Mouse (Mus musculus): ENCODE results near the gene Slit3.

The Slit3 gene

DNA sequence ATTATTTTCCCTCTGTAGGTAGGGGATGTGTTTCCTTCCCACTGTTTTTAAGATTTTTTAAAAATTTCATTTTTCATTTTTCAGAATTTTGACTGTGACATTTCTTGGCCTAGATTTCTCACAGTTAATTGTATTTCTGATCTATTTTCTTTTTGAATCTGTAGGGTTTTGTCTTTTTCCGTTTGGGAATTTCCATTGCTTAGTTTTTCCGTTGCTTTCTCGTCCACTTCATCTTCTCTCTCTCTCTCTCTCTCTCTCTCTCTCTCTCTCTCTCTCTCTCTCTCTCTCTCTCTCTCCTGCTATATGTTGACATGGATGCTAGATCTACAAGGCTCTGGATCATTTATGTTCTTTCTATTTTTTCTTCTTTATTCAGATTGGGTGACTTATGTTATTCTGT lies 143.7 kb downstream of the Slit3 start:
- DNase-seq (ENCODE audit: low read depth in 1 of 2, low spot score in 2 of 2), result no peak

DNA sequence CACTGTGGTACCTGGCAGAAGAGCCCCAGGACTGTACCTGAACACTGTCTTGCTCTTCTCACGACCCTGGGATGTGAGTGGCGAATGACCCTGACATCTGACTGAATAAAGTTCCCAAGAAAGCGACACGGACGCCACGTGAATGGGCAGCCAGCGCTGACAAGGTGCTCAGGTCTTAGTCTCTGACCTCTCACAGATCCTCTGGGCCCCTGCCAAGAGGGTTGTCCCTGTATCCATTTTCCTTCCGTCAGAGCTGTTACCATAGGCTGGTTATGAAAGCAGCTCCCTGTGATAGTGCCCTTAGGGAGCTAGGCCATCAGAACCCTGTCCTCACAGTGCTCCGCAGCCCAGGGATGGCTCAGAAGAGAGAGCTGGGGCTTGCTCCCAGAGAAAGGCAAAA lies 149.4 kb downstream of the Slit3 start:
- no peak for DNase-seq (ENCODE audit: low read depth in 1 of 2, low spot score in 2 of 2)

DNA sequence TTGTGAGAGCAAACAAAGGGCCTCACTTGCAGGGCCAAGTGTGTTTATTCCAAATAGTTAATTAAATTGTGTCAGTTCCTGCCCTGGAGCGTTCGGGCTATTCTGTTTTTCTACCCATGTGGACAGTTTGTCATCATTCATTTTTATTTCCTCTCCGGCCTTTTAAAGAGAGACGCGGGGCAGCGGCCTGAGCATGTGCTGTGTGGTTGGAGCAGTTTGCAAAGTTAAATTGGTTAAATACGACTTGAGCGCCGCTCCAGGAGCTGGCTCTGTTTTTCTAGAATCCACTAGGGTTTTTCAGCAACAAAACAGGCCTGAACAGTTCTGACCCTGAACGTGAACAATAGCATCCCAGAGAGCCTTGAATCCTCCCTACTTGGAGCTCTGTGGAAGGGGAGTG lies 152.4 kb downstream of the Slit3 start:
- DNase-seq (ENCODE audit: low read depth in 1 of 2, low spot score in 2 of 2), result no peak

DNA sequence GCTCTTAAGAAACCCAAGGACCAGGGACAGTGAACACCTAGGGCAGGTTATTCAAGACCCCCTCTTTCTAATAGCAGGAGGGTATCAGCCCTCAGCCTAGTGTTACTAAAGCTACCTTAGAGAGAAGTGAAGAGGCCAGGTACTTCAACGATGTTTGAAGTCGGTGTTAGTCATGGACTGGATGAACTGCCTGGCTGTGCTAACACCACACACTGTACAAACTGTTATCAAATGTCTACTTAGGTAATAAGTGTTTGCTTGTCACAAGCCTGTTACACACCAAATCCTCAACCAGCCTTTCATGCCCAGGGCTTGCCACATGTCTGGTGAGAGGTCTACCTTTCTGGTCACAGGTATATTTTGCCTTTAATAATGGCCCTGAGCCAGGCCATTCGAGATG lies 153.0 kb downstream of the Slit3 start:
- DNase-seq (ENCODE audit: low read depth in 1 of 2, low spot score in 2 of 2), result no peak

DNA sequence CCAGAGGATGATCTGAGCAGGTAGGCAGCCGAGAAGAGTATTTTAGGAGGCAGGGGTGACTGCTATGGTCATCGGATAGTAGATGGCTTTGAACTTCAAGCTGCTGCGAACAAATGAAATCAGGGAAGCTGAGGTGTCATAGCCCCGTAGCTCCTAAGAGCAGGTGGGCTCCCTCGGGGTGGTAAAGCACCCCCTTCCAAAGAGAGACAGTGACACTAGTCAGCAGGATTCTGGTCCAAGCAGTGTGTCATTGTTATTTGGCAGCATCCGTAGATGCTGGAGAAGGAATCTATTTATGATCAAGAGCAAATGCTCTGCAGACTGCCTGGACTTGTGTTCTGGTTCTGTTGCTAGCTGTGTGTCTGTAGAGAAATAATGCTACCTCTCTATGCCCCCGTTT lies 154.3 kb downstream of the Slit3 start:
- DNase-seq (ENCODE audit: low read depth in 1 of 2, low spot score in 2 of 2), result no peak

DNA sequence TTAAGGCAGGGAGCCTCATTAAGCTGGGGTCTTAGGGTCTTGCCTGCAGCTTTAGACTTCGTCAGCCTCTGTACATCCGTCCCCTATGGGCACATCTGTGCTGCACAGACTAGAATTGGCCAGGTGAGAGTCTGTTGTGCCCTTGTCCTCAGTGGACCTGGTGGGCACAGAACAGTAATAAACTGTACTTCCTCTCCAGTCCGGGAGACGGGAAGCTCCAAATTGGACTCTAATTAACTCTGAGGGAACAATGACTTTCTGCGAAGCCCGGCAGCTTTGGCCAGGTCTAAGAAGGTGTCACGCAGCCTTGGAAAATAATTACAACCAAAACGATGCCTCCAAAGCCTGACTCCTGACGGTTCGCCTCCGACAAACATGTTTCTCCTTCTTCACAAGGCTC lies 155.0 kb downstream of the Slit3 start:
- DNase-seq (ENCODE audit: low read depth in 1 of 2, low spot score in 2 of 2), result no peak

DNA sequence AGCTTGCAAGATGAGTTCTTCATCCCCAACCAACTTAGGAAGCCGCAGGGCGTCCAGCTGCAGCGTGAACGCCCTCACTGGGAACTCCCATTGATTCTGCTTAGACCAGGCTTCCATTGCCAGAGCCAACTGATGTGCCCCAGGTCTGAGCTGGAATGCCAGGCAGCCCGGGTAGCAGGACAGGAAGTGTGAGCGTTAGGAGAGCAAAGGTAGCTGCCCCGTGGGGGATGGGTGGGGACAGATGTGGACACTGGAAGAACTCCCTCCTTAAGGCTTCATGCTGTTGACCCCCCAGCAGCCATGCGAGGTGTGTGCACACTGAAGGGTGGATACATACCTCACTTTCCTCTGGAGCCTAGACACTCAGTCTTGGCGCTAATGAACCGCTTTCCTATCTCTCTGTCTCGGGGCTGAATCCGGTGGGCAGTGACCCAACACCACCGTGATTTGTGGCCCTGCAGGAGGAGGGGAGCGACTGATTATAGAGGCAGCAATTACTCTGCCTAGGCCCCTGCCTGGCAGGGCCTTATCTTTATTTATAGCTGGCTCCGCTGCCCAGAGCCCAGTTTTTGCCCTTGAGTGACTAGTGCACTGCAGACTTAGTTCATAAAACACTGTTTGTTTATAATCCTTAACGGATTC lies 157.2 kb downstream of the Slit3 start:
- DNase-seq (ENCODE audit: low read depth in 1 of 2, low spot score in 2 of 2), result no peak

DNA sequence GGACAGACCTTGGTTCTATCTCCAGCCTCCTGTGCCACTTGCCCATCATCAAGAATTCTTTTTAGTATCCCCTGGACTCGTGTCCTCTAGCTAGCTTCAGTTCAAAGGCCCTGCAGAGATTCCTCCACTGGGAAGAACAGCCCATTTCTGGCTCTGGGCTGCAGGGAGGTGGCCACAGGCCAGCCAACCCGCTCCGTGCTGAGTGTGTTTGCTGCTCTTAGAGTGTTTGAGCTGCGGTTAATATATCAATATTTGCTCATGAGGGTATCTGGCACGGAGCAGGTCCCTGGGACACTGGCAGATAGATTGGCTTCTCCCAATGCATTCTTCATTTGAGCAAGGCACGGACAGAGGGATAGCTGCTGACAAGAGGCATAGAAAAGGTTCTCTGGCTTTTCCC lies 159.8 kb downstream of the Slit3 start:
- DNase-seq (ENCODE audit: low read depth in 1 of 2, low spot score in 2 of 2), result no peak

DNA sequence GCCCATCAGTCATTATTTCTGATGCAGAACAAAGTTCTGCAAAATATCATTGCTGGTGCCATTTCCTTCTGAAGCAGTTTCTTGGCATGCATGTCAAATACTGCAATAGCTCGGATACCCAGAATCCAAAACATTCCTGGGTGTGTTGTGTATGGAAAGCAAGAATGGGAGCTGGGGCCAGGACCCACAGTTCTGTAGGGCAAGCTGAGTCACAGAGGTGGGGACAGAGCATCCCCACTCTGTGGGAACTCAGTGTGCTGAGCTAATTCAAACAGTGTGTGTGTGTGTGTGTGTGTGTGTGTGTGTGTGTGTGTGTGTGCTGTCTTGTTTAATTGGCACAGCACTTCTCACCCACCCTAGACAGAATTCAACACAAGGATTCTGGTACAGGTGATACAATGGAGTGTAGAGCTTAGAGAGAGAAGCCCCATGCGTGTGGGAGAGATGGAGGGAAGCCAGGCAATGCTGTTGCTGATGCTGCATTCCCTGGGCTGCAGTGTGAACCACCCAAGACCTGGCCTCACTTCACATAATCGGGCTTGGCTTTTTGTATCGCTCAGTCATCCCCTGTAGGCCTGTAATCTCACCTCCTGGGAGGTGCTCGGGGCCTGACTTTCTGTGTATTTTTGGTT lies 161.1 kb downstream of the Slit3 start:
- no peak for DNase-seq (ENCODE audit: low read depth in 1 of 2, low spot score in 2 of 2)

DNA sequence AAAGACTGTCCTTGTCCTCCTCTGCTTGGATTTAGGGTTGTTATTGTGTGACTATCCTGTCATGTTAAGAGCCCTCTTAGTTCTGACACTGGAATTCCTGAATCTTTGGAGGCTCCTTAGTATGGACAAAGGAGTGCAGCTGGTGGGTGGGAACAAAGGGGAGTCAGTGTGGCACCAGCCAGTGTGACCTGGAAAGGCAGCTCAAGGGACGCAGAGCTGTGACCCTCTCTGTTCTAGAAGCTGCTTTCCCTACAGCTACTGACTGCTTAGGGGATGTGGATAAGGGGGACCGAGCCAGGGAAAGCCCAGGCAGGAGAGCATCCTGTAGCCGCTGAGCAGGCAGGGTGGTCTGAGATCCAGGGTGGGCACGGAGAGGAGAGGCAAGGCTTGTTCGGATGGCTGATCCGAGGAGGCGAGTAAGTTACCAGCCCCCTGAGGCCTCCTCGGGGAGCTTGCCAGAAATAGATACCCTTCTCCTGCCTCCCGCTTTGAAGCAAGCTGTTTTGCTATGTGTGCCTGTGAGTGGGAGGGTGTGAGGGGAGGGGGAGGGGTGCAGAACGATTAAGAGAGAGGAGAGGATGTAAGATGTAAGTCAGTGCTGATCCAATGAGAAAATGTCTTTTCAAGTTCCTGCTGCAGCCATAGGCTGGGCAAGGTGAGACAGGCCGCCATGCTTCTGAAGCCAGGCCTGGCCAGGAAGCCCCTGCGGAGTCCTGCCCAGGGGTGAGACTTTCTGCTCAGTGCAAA lies 162.0 kb downstream of the Slit3 start:
- DNase-seq (ENCODE audit: low read depth in 1 of 2, low spot score in 2 of 2), result no peak

DNA sequence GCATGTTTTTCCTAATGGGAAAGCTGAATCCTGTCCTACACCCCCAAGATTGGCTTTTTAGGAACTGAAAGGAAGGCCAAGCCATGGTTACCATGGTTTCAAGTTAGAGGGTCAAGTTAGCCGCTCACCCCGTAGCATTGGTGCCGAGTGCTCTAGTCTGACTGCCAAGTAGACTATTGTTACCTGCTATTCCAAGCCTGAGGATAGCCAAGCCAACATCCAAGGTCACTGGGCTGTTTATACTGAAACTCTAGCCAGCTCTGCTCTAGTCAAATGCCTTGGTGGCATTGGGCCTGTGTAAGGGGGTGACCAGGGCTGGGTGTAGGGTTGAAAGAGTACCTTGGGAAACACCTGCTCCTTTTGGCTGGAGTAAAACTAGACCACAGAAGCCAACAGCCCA lies 162.7 kb downstream of the Slit3 start:
- DNase-seq (ENCODE audit: low read depth in 1 of 2, low spot score in 2 of 2), result no peak

DNA sequence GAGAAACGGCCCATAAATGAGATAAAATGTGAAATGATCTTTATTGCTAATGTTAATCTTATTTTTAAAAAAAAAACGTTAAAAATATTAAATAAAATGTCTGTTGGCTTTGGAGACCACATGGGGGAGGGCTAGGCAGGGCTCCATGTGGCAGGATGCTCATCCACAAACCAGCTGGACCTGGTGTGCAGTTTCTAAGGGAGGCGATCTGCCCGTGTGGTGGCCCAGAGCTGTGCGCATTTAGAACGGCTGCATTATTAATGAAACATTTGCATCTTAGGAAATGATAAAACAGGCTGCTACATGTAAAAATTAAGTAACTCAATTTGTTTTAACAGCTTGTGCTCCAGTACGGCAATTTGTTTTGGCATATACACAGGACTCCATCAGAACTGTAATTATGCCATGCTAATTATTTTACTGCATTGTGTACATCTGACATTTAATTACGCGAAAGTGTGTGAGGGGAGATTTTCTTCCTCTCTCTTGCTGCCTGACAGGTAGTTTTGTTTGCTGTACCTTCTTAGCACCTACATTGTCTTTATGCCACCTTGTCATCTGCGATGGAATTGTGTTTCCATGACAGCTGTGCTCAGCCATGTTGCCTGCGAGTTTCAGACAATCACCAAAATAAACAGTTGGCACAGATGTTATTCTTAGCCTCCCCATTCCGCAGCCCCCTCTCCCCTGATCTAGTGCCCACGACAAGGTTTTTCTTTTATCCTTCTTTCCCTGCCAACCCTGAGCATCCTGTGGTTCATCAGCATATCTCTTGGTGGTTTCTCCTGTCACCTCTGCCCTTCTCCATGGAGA lies 165.8 kb downstream of the Slit3 start:
- DNase-seq (ENCODE audit: low read depth in 1 of 2, low spot score in 2 of 2), result no peak

DNA sequence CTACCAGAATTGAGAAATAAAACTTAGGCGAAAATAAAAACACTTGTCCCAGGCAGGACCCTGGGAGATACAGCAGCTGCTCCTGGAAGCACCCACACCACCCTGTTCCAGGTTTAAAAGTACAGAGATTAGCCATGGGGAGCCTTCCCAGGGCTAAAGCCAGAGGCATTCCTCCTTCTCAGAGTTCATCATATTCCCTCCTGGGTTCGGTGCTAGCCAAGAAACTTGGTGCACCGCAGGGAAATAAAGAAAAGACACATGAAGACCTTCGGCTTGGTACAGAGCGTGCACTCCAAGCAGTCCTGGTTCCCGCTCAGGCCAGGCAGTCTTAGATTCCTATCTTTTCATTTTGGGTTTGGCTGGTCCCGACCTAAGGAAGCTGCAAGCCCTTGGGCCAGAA lies 167.0 kb downstream of the Slit3 start:
- DNase-seq (ENCODE audit: low read depth in 1 of 2, low spot score in 2 of 2), result no peak

DNA sequence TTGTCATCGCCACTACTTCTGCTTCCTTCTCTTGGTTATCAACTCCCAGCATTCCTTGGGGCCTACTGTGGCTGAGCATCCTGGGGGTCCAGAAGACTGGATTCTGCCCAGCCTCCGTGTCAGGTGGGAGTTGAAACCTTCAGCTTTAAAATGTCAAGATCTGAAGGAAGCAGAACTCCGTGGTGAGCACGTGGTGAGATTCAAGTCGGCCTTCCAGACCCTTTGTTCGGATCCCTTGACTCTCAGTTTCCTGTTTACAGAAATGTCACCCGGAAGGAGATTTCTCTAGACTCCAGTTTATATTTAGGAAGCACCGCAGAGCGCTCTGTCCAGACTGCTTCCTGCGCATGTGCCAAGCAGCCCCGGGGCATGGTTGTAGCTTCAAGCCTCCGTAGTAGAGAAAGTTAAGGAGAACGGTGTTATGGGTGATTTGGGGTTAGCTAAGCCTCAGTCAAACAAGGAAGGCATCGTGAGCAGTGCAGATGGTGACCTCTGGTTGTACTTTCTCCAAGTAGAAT lies 167.8 kb downstream of the Slit3 start:
- no peak for DNase-seq (ENCODE audit: low read depth in 1 of 2, low spot score in 2 of 2)

DNA sequence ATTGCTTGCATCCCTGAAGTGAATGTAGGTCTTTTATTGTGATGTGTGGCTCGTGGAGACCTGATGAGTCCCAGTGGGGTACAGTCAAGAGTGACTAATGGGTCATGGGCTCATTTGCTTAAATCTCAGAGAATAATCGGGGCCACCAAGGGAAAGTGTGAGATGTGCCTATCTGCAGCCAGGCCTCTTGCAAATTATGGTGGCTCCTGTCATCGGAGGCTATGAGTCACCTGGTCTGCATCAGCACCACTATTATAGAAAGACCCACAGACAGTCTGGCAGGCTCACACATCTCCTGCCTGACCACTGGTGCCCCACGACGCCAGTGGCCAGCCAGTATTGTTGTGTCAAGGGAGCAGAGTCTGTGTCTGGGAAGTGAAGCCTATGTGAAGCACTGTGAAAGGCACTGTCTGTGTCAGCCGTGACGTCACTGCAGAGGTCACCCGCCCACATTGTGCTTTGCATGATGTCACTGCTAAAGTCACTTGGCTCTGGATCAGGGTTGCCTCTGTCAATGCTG lies 171.3 kb downstream of the Slit3 start:
- DNase-seq (ENCODE audit: low read depth in 1 of 2, low spot score in 2 of 2), result no peak

DNA sequence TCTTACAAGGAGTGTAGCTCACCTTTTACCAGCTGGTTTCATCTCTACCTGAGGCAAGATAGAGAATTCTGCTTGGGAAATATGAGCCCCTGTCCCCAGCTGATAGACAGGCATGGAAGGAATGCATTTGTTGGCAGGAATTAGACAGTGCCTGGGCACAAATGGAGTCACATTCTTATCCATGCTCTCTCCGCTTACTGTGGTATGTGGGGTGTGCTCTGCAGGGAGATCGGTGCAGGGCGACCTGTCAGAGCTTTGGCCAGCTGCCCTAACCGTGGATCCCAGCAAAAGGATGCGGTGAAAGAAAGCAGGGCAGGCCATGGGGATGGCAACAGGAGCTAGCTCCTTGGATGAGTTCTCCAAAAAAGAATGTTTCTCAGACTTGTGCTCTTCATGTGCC lies 172.2 kb downstream of the Slit3 start:
- DNase-seq (ENCODE audit: low read depth in 1 of 2, low spot score in 2 of 2), result no peak

DNA sequence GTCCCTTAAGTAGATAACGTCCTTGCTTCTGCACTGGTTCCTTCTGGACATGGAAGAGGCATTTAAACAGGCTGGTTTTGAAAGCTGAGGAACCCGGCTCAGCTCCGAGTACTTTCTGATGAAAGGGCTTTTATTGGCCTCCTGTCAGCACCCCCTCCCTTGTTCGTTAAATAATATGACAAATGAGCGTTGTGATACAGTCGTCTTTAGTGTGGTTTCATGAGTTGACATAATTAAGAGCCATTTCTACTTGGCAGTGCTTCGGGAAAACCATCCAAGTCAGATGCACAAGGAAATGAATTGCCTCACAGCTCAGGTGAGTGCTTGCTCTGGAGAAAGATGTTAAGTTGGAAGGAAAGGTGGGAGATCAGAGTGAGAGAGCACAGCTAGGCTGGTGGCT lies 173.6 kb downstream of the Slit3 start:
- no peak for DNase-seq (ENCODE audit: low read depth in 1 of 2, low spot score in 2 of 2)

DNA sequence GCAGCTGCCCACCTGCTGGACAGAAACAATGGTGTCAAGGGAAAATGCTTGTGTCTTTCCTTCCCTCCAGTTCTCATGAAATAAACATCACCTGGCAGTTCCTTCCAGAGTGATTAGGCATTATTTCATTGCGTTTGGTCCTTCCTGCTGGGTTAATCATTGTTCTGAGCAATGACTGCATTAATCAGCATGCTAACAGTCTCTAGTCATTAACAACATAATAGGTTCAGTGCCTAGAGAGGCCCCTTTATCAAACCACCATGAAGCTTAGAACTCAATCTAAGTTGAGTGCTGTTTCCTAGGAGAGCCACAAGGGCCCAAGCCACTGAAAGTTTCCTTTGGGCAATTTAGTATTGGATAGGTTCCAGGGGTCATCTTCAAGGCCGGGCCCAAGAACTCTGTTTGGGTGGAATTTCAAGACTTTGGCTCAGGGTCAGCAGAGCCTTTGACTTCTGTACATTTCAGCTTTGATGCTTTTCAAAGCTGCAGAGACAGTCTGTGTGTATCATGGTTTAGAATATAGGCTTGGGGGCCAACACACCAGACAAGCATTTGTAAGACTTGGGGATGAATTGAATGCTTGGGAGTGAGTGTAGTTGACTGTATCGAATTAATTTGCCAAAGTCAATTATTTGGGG lies 174.3 kb downstream of the Slit3 start:
- DNase-seq (ENCODE audit: low read depth in 1 of 2, low spot score in 2 of 2), result no peak

DNA sequence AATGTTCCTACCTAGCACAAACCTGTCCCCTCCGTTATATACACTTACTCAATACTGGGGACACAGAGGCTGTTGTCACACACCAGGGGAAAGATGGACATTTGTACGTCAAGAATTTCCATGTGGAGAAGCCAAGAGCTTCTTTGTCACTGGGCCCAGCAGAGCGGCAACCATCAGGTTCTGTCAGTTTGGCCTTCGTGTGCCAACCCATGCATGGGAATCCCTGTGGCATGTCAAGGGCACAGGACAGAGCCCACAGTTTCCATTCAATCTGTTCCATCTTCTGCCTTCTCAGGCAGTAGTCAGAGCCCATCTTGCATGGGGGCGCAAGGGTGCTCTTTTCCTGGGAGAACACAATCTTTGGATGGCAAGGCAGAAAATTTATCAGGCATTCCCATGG lies 175.8 kb downstream of the Slit3 start:
- DNase-seq (ENCODE audit: low read depth in 1 of 2, low spot score in 2 of 2), result no peak

DNA sequence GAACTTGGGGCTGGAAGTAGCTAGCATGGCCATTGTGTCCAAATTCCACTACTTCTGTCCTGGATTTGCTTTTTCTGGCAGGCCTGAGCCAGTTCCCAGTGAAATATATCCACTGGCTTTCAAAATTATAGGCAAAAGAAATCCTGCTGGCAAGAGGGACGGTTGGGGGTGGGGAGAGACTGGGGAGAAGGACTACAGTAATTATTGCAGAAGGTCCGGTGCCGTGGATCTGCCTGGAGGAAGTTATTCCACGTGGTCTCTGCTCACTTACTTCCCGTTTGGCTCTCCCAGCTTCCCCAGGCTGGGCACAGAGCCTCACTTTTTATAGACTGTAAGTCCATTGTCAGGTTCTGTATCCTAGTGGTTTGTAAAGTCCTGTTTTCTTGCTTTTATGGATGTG lies 176.3 kb downstream of the Slit3 start:
- no peak for DNase-seq (ENCODE audit: low read depth in 1 of 2, low spot score in 2 of 2)

DNA sequence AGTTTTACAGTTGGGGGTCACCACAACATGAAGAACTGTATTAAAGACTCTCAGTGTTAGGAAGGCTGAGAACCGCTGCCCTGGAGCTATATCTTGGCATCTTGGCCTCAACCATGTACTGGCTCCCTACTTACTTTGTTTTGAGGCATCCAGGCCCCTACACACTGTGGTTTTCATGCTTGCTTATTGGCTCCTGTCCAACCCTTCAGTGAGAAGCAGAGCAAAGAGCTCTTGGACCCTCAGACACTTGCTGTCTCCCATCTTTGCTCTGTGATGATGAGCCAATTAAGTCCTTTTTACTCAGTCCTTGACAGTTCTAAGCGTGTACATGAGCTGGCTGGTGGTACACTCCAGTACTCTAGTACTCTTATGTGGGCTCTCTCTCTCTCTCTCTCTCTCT lies 177.5 kb downstream of the Slit3 start:
- no peak for DNase-seq (ENCODE audit: low read depth in 1 of 2, low spot score in 2 of 2)

Measured in monocyte, adult 2 months (primary cell).